Mouse (Mus musculus) forelimb bud, embryonic 11.5 days (tissue): ENCODE measurements around the gene Slc9a1.

ENCODE experiments used
- DNase-seq: peaks from one replicate; pipeline ENCODE4 v3.0.0-alpha.2; 2012; ENCODE audit warnings: low read depth, low spot score

The Slc9a1 gene

GRCm38 (mm10) chr4:133374011-133374410 is 4.5 kb downstream of the Slc9a1 start:
- no peak for DNase-seq

- no peak for DNase-seq
Observed at GRCm38 (mm10) chr4:133375812-133376577, 6.5 kb downstream of the Slc9a1 start.

- peak; percentile 30 for DNase-seq
Observed at GRCm38 (mm10) chr4:133378236-133379045, 8.9 kb downstream of the Slc9a1 start.

- DNase-seq = no peak
Observed at GRCm38 (mm10) chr4:133379046-133379347, 9.5 kb downstream of the Slc9a1 start.

- no peak for DNase-seq
Observed at GRCm38 (mm10) chr4:133379861-133380260, 10.4 kb downstream of the Slc9a1 start.

GRCm38 (mm10) chr4:133380532-133380931 is 11.0 kb downstream of the Slc9a1 start:
- DNase-seq = no peak

GRCm38 (mm10) chr4:133381141-133381540 is 11.6 kb downstream of the Slc9a1 start:
- DNase-seq = no peak

- no peak for DNase-seq
Observed at GRCm38 (mm10) chr4:133386061-133386797, 16.7 kb downstream of the Slc9a1 start.

GRCm38 (mm10) chr4:133387053-133387452 is 17.5 kb downstream of the Slc9a1 start:
- no peak for DNase-seq

- DNase-seq = no peak
Observed at GRCm38 (mm10) chr4:133388781-133389552, 19.5 kb downstream of the Slc9a1 start.

GRCm38 (mm10) chr4:133390042-133390441 is 20.5 kb downstream of the Slc9a1 start:
- DNase-seq = no peak

GRCm38 (mm10) chr4:133390585-133390984 is 21.1 kb downstream of the Slc9a1 start:
- DNase-seq = no peak

- no peak for DNase-seq
Observed at GRCm38 (mm10) chr4:133391185-133392040, 21.9 kb downstream of the Slc9a1 start.

- no peak for DNase-seq
Observed at GRCm38 (mm10) chr4:133394981-133395573, 25.6 kb downstream of the Slc9a1 start.

GRCm38 (mm10) chr4:133396079-133396478 is 26.6 kb downstream of the Slc9a1 start:
- no peak for DNase-seq

- no peak for DNase-seq
Observed at GRCm38 (mm10) chr4:133397299-133397698, 27.8 kb downstream of the Slc9a1 start.

- DNase-seq = no peak
Observed at GRCm38 (mm10) chr4:133397961-133398360, 28.5 kb downstream of the Slc9a1 start.

GRCm38 (mm10) chr4:133398619-133399018 is 29.1 kb downstream of the Slc9a1 start:
- no peak for DNase-seq

- DNase-seq = no peak
Observed at GRCm38 (mm10) chr4:133399509-133399908, 30.0 kb downstream of the Slc9a1 start.

GRCm38 (mm10) chr4:133400098-133400497 is 30.6 kb downstream of the Slc9a1 start:
- no peak for DNase-seq
